Mouse (Mus musculus): ENCODE measurements around the gene 2310030G06Rik.
A peak's percentile ranks its signal among the peaks of the same experiment; 100 is the strongest.

Gene 2310030G06Rik

DNA sequence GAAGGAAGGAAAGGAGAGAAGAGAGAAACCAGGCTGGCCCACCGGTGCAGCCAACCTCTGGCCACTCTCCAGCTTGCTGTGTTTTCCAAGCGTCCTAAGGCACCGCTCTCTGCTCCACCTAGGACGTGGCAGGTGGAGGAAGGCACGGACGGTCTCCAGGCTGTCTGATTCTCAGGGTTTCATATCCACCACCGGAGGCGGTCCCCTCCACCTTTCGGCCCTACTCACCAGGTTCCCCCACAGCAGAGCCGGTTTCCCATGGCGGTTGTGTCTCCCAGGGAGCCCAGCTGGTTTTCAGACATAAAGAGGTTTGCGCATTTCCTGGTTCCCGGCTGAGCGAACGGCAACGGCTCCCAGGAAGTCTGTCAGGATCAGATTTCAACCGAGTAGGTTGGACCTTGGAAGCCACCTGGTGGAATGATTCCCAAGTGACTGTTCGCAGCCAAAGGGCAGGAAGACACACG is at the start of gene 2310030G06Rik:
Gene 2310030G06Rik, minus strand, starts transcription at position 323 of the 464 bp plus-strand sequence.
- DNase-seq (ENCODE audit: low read depth, low spot score), result no peak
- H3K27me3 ChIP-seq (ENCODE audit: control insufficient read depth, insufficient read depth, low read length, poor library complexity, severe bottlenecking), result no peaks in the 10 kb centered on the region; the same call in 1 of the 2 replicates
- H3K36me3 ChIP-seq (ENCODE audit: control insufficient read depth, insufficient read depth, low read length, poor library complexity, severe bottlenecking), result no peaks in the 10 kb centered on the region

DNA sequence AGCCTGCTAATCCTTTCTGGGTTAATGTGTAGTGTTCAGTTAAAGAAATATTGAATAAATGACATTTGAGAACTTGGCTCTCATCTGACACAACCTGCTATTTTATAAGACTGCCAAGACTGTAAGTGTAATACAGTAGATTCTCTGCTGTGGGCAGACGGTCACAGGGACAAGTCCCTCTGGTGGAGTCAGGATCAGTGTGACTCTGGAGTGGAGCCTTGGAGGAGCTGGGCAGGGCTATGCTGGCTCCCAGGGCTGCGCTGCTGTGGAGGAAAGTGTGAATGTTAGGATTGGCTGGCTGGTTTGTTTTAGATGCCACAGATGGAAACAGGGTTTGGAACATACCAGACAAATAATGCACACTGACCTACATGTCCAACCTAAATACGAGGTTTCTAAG is 48.9 kb upstream of the 2310030G06Rik start:
- Histone ChIP-seq H3K27me3 (ENCODE audit: control insufficient read depth, insufficient read depth, low read length, poor library complexity, severe bottlenecking) (no peaks in the 10 kb centered on the region), H3K36me3 (ENCODE audit: control insufficient read depth, insufficient read depth, low read length, poor library complexity, severe bottlenecking) (peaks cover 7% of the 10 kb centered on the region)
- no peak for DNase-seq (ENCODE audit: low read depth, low spot score)

DNA sequence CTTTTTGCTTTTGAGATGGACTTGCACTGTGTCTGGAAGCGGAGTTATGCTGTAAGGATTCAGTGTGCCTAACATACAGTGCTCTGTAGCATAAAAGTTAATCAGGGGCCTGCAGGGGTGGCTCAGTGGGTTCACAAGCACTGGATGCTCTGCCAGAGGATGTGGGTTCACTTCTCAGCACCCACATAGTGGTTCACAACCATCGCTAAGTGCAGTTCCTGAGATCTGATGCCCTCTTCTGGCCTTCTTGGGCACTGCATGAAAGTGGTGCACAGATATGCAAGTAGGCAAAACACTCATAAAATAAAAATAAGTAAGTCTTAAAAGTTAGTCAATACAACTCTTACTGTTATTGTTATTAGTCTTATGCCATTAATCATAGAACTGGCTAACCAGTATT is 35.8 kb upstream of the 2310030G06Rik start:
- DNase-seq (ENCODE audit: low read depth, low spot score), result peak; percentile 74
- H3K36me3 ChIP-seq (ENCODE audit: control insufficient read depth, insufficient read depth, low read length, poor library complexity, severe bottlenecking), result peaks cover 9% of the 10 kb centered on the region

DNA sequence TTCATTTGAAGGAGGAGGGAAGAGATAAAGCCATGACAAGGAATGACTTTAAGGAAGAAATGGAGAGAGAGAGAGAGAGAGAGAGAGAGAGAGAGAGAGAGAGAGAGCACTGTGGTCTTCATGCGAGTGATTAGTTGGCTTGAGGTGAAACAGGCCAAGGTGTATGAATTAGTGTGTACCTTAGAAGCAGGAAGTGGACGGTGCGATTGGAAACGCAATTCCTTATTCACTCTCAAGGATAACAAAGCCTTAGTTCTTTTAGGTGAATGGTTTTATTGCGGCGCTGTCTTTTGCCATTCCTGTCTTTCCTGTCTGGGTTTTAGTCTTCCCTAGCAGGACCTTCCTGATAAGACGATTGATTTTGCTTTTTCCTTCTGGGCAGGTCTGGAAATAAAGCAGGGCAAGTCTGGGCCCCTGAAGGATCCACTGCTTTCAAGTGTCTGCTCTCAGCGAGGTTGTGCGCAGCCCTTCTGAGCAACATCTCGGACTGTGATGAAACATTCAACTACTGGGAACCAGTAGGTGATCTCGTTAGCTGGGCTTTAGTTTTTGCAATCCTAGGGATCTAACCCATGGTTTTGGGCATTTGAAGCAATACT is 29.9 kb upstream of the 2310030G06Rik start:
- Histone ChIP-seq H3K27me3 (ENCODE audit: control insufficient read depth, insufficient read depth, low read length, poor library complexity, severe bottlenecking) (no peaks in the 10 kb centered on the region), H3K36me3 (ENCODE audit: control insufficient read depth, insufficient read depth, low read length, poor library complexity, severe bottlenecking) (peaks cover 5% of the 10 kb centered on the region)
- DNase-seq (ENCODE audit: low read depth, low spot score), result no peak

More for the DNA sequence above, 35.8 kb upstream of the 2310030G06Rik start:
- no peaks in the 10 kb centered on the region for H3K27me3 ChIP-seq (ENCODE audit: control insufficient read depth, insufficient read depth, low read length, poor library complexity, severe bottlenecking)

DNA sequence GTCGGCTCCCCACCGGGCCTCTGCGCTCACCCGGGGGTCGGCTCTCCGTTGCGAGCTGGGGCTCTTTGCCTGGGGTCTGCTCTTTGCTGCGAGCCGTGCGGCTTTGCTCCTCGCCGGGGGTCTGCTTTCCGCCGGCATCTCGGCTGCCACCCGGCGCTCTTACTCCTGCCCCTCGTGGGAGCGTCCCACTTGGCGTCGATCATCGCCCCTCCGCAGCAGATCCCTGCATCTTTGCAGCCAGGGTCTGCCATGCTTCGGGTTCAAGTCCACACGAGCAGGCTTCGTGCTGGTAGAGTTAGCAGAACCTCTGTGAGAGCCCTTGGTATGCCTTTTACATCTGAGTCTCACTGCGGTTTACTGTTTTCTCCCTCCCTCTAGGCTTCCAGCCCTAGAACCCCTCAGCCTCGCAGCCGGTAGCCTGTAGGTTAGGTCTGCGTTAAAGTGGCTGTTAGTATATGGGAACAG is 29.4 kb upstream of the 2310030G06Rik start:
- peak; percentile 17 for DNase-seq (ENCODE audit: low read depth, low spot score)
- no peaks in the 10 kb centered on the region for H3K27me3 ChIP-seq (ENCODE audit: control insufficient read depth, insufficient read depth, low read length, poor library complexity, severe bottlenecking)

DNA sequence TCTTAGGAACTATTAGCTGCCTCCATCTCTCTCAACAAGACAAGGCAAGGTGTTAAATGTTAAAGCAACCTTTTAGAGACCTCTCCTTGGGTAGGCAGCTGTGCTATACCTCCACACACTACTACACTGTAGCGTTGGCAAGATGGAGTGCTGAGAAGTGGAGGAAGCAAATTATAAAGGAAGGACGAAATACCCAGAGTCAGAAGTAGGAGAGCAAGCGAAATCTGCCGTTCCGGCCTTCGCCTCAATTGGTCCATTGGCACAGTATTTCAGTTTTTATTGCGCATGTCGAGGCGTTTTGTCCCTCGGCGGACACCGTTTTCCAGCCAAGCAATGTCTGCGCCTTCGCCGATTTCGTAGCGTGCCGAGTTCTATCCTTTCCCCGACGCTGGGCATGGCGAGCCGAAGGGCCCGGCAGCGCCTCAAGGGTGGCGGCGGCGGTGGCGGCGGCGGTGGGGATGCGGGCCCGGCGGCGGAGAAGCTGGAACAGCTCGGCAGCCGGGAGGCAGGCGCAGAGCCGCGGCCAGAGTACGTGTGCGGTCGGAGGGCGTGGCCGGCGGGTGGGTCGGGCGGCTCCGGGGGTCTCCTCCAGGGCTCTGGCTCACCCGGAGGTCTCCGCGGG is 28.8 kb upstream of the 2310030G06Rik start, which contains the start of the genes Alg9 and 1110032A03Rik:
Gene Alg9, plus strand, starts transcription at position 29 of the 622 bp plus-strand sequence.
Gene 1110032A03Rik, minus strand, starts transcription at position 530 of the 622 bp plus-strand sequence.
- Histone ChIP-seq H3K27me3 (ENCODE audit: control insufficient read depth, insufficient read depth, low read length, poor library complexity, severe bottlenecking) (no peaks in the 10 kb centered on the region), H3K36me3 (ENCODE audit: control insufficient read depth, insufficient read depth, low read length, poor library complexity, severe bottlenecking) (peaks cover 2% of the 10 kb centered on the region)
- peak; percentile 90 for DNase-seq (ENCODE audit: low read depth, low spot score)

More for the DNA sequence above, 29.4 kb upstream of the 2310030G06Rik start:
- peaks cover 3% of the 10 kb centered on the region for H3K36me3 ChIP-seq (ENCODE audit: control insufficient read depth, insufficient read depth, low read length, poor library complexity, severe bottlenecking)

DNA sequence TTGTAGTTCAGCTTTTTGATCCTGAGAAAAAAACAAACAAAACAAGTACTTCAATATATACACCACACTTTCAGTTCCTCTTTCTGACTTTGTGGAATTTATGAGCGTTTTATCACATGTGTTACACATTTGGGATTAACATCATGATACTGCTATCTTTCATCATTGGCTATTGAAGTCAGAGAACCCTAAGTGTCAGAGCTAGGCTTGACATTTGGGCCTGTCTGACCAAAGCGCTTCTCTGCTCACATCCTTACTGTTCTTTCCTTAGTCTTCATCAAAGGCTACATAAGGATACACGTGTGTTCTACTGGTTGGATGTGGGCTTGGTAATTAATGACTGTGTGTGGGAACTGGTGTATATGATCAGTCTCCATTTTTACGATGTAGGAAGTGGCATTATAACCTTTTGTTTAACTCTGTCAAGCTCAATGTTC is 27.7 kb upstream of the 2310030G06Rik start:
- Histone ChIP-seq H3K27me3 (ENCODE audit: control insufficient read depth, insufficient read depth, low read length, poor library complexity, severe bottlenecking) (no peaks in the 10 kb centered on the region), H3K36me3 (ENCODE audit: control insufficient read depth, insufficient read depth, low read length, poor library complexity, severe bottlenecking) (peaks cover 2% of the 10 kb centered on the region)
- DNase-seq (ENCODE audit: low read depth, low spot score), result peak; percentile 87

DNA sequence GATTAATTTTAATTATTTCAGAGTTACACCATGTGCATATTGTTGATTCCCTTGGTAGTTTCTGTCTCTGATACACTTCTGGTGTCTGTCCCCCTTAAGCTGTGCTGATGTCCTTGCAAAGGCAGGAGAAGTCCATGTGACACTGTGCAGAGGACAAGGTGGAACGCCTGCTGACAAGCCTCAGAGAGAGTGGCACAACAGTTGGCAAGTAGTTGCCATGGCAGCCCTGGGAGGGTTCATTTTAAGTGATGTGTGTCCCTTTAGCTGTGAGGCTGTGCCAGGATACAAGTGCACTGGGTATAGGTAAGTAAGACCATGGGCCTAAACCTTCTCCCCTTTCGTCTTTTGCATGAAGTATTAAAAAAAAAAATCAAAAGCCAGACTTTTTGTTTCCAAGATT is 23.7 kb upstream of the 2310030G06Rik start:
- no peaks in the 10 kb centered on the region; the same call in 1 of the 2 replicates for H3K27me3 ChIP-seq (ENCODE audit: control insufficient read depth, insufficient read depth, low read length, poor library complexity, severe bottlenecking)
- H3K36me3 ChIP-seq (ENCODE audit: control insufficient read depth, insufficient read depth, low read length, poor library complexity, severe bottlenecking), result peaks cover 2% of the 10 kb centered on the region
- no peak for DNase-seq (ENCODE audit: low read depth, low spot score)

DNA sequence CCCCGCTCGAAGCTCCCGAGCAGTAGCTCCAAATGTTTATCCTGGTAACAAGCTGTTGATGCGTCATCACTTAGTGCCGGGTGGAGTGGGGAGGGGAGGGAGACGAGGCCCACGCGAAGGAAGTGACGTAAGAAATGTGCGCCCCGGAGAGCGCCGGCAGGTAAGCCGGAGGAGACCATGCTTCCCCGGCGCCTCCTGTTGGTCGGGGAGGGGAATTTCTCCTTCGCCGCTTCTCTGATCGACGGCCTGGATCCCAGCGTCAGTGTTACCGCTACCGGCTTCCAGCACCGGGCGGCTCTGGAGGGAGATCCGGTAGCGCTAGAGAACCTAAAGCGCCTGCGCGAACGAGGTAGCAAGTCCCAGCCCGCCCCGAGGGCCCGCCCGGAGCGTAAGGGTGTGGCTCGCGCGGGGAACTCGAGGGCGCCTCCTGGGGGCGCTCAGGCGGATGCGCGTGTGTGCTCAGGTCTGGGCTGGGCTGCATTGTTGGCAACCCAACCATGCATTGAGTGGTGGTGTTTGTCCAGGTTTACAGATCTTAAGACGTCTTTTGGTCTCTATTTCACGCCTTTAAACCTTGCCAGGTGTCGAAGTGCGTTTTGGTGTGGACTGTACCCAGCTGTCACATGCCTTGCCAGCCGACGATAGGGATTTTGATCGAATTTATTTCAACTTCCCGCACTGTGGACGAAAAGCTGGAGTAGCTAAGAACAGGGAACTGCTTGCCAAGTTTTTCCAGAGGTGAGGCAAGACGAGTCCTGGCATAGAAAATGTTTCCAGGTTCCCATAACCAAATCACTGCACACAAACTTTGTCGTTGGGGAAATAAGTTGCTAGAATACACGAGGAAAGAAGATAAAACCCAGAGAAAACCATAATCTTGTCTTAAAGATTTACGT is 22.0 kb upstream of the 2310030G06Rik start, which contains the start of gene Fdxacb1:
Gene Fdxacb1, plus strand, starts transcription at position 130 of the 896 bp plus-strand sequence.
- DNase-seq (ENCODE audit: low read depth, low spot score), result peak; percentile 98
- no peaks in the 10 kb centered on the region; the same call in 1 of the 2 replicates for H3K27me3 ChIP-seq (ENCODE audit: control insufficient read depth, insufficient read depth, low read length, poor library complexity, severe bottlenecking)
- peaks cover 2% of the 10 kb centered on the region for H3K36me3 ChIP-seq (ENCODE audit: control insufficient read depth, insufficient read depth, low read length, poor library complexity, severe bottlenecking)

DNA sequence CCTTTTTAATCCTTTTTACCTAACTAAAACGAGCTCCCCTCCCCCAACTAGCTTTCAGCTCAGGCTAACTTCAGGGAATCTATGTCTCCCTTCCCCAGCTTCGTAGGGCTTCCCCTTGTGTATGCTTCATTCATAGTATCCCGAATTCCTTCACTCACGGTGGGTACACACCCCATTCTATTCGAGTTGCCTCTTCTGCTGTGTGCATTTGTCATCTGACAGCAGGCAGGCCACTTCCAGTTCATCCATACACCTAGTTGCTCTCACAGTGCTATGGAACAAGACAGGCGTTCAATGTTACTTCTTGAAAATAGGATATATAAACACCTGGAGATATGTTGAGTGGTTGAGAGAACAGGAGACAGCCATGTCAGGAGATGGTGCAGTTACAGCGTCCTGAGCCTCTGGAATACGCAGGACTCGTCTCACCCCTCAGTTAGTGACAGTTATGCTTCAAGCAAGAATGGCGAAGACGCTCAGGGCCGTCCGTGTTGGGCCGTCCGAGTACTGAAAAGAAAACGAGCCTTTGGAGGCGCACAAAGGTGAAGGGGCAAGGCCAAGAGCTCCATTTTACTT is 21.3 kb upstream of the 2310030G06Rik start:
- Histone ChIP-seq H3K36me3 (ENCODE audit: control insufficient read depth, insufficient read depth, low read length, poor library complexity, severe bottlenecking) (peaks cover 2% of the 10 kb centered on the region), H3K27me3 (ENCODE audit: control insufficient read depth, insufficient read depth, low read length, poor library complexity, severe bottlenecking) (no peaks in the 10 kb centered on the region; the same call in 1 of the 2 replicates)
- DNase-seq (ENCODE audit: low read depth, low spot score), result no peak

DNA sequence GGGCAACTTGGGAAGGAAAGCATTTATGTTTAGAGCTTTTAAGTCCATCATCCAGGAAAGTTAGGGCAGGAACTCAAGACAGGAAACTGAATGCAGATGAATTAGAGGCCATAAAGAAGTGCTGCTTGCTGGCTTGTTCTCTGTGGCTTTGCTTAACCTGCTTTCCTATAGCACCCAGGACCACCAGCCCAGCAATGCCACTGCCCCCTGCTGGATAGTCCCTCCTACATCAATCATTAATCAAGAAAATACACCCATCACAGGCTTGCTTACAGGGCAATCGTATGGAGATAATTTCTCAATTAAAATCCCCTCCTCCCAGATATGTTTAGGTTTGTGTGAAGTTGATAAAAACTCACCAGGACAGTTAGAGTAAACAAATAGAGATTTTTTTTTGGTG is 17.0 kb upstream of the 2310030G06Rik start:
- H3K27me3 ChIP-seq (ENCODE audit: control insufficient read depth, insufficient read depth, low read length, poor library complexity, severe bottlenecking), result no peaks in the 10 kb centered on the region; the same call in 1 of the 2 replicates
- DNase-seq (ENCODE audit: low read depth, low spot score), result peak; percentile 38
- no peaks in the 10 kb centered on the region; the same call in 1 of the 2 replicates for H3K36me3 ChIP-seq (ENCODE audit: control insufficient read depth, insufficient read depth, low read length, poor library complexity, severe bottlenecking)

DNA sequence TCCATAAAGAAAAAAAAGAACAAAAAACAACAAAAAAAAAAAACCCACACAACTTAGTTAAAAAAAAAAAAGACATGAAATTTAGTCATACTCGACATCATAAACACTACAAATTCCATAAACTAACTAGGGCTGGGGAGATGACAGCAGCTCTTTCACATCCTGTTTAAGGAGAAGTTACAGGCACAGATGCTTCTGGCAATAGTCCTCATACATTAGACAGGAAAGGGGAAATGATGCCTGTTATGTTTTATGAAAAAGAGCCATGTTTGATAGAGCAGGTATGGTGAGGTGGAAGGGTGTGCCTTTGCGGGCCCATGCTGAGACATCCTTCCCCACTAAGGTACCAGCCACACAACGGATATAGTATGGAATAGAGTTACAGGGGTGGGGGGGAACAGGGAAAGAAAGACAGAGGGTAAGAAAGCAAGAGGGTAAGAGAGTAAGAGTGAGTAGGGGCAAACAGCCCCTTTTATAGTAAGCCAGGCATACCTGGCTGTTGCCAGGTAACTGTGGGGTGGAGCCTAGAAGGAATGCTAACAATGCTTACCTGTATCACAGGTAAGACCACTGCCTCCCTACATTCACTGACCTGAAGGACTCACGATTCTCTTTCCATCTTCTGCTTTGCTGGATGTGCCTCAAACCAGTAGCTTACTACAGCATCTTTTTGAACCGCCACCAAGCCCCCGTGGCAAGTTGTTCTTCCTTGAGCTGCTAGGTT is 15.3 kb upstream of the 2310030G06Rik start:
- H3K36me3 ChIP-seq (ENCODE audit: control insufficient read depth, insufficient read depth, low read length, poor library complexity, severe bottlenecking), result no peaks in the 10 kb centered on the region; the same call in 1 of the 2 replicates
- no peak for DNase-seq (ENCODE audit: low read depth, low spot score)
- no peaks in the 10 kb centered on the region for H3K27me3 ChIP-seq (ENCODE audit: control insufficient read depth, insufficient read depth, low read length, poor library complexity, severe bottlenecking)

DNA sequence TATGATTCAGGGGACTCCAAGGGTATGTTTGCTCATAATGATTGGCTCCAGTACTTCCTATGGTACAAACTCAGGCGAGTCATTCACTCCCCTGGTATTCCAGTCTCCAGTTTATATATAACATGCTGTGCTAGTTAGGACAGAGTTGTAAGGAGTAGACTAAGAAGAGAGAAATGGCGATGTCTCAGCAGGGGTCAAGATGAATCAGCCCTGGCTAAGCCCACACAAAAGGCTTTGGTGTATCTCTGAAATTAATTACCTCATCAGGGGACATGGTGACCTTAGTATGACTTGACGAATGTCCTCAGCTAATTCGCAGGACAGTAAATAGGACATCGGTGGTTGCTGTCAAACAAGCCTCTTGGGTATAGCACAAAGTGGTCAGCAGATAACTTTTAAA is 10.4 kb upstream of the 2310030G06Rik start:
- Histone ChIP-seq H3K27me3 (ENCODE audit: control insufficient read depth, insufficient read depth, low read length, poor library complexity, severe bottlenecking) (no peaks in the 10 kb centered on the region), H3K36me3 (ENCODE audit: control insufficient read depth, insufficient read depth, low read length, poor library complexity, severe bottlenecking) (no peaks in the 10 kb centered on the region)
- DNase-seq (ENCODE audit: low read depth, low spot score), result no peak

All from splenic B cell, adult 2 months (primary cell).